Mouse (Mus musculus) MEL (cell line): Measurements from ENCODE around the gene Gm21488.
"Not testable (repeated sequence)": the region's sequence is repeated elsewhere in the genome, so short reads cannot be mapped to it uniquely, and the experiment has no call there.

Experiments
- CTCF ChIP-seq, 3 experiments: IDR thresholded peaks in 2 of 3; conservative IDR thresholded peaks in 1 of 3; 2 replicates each; pipeline ENCODE4 v1.5.1; 2011 to 2012; ENCODE audit warnings: low read length in 3 of 3, low read depth in 2 of 3, mild to moderate bottlenecking in 2 of 3, improper control_type of control experiment in 1 of 3, inconsistent platforms in 1 of 3, mixed read lengths in 1 of 3, moderate library complexity in 1 of 3; ENCODE audit not compliant: control insufficient read depth in 1 of 3, insufficient read depth in 1 of 3, poor library complexity in 1 of 3, severe bottlenecking in 1 of 3
- E2F4 ChIP-seq: IDR thresholded peaks from 2 replicates; pipeline ENCODE4 v1.6.1; 2011; ENCODE audit warnings: low read depth, low read length, improper control_type of control experiment, borderline replicate concordance
- ELF1 ChIP-seq: IDR thresholded peaks from 2 replicates; pipeline ENCODE4 v1.6.1; 2014; ENCODE audit warnings: low read depth, mild to moderate bottlenecking, inconsistent platforms, low read length, improper control_type of control experiment, moderate library complexity
- EP300 ChIP-seq, 2 experiments: IDR thresholded peaks; 2 replicates each; pipeline ENCODE4 v1.6.1; 2011; ENCODE audit warnings: improper control_type of control experiment in 2 of 2, low read length in 2 of 2, low read depth in 1 of 2, mild to moderate bottlenecking in 1 of 2
- GATA1 ChIP-seq: IDR thresholded peaks from 2 replicates; pipeline ENCODE4 v1.6.1; 2011; ENCODE audit warnings: low read depth, low read length, improper control_type of control experiment
- HCFC1 ChIP-seq: IDR thresholded peaks from 2 replicates; pipeline ENCODE4 v1.6.1; 2012; ENCODE audit warnings: low read depth, mild to moderate bottlenecking, inconsistent platforms, low read length, improper control_type of control experiment, moderate library complexity
- KAT2A ChIP-seq: conservative IDR thresholded peaks from 2 replicates; pipeline ENCODE4 v1.6.1; 2012; ENCODE audit warnings: low read depth, low read length, improper control_type of control experiment, inconsistent platforms
- MAZ ChIP-seq: IDR thresholded peaks from 2 replicates; pipeline ENCODE4 v1.6.1; 2012; ENCODE audit warnings: low read depth, mild to moderate bottlenecking, inconsistent platforms, low read length, improper control_type of control experiment
- NELFE ChIP-seq: IDR thresholded peaks from 2 replicates; pipeline ENCODE4 v1.6.1; 2011; ENCODE audit warnings: low read depth, low read length, improper control_type of control experiment
- POLR2A ChIP-seq, 2 experiments: IDR thresholded peaks; 2 replicates each; pipeline ENCODE4 v1.6.1; 2011 to 2012; ENCODE audit warnings: low read length in 2 of 2, mild to moderate bottlenecking in 2 of 2, control low read depth in 1 of 2, improper control_type of control experiment in 1 of 2, low read depth in 1 of 2, moderate library complexity in 1 of 2; ENCODE audit not compliant: control insufficient read depth in 1 of 2, insufficient read depth in 1 of 2, poor library complexity in 1 of 2
- SIN3A ChIP-seq: IDR thresholded peaks from 2 replicates; pipeline ENCODE4 v1.6.1; 2012; ENCODE audit warnings: low read length, improper control_type of control experiment, inconsistent platforms

DNA sequence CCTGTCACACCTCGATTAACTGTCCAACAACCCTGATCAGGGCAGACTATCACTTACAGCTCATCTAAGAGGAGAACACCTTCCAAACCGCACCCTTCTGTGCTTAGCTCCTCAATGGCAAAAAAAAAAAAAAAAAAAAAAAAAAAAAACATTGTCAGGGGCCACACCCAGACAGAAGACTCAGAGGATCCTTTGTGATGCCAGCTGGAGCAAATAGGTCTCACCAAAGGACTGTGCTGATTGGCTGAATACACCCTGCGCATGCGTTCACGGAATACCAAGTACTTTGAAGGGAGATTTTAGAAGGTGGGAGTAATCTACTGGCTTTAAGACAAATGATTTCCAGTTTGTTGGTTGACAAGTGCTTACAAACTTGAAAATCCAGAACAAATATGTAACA is at the start of gene Gm21488:
- TF ChIP-seq HCFC1; E2F4; GATA1; MAZ; CTCF (IDR thresholded peaks at IDR 0.05 in 2 of 3, conservative IDR thresholded peaks at IDR 0.05 in 1 of 3; ENCODE audit: control insufficient read depth in 1 of 3, insufficient read depth in 1 of 3, low read depth in 2 of 3, low read length in 3 of 3, poor library complexity in 1 of 3, severe bottlenecking in 1 of 3); POLR2A (IDR thresholded peaks at IDR 0.05; ENCODE audit: control insufficient read depth in 1 of 2, insufficient read depth in 1 of 2, low read depth in 1 of 2, low read length in 2 of 2, poor library complexity in 1 of 2); ELF1; KAT2A; EP300 (IDR thresholded peaks at IDR 0.05; ENCODE audit: low read depth in 1 of 2, low read length in 2 of 2); SIN3A; NELFE: not testable (repeated sequence)
